Mouse (Mus musculus): Measurements from ENCODE around the gene Stard8. TPM values are rescaled to one million over a fixed set of nuclear protein-coding genes. Genes with fewer than 3 reads are reported as not detected.

Gene Stard8
- total RNA-seq, 1 experiment from 2014 or later = 4.0 TPM

- ATAC-seq (replicated peaks; ENCODE audit: low read depth, poor library complexity, severe bottlenecking) = no peak
These were observed 40.7 kb downstream of the Stard8 start for GRCm38 (mm10) chrX:99043739-99044138.

- no peak for ATAC-seq (replicated peaks; ENCODE audit: low read depth, poor library complexity, severe bottlenecking)
These were observed 42.3 kb downstream of the Stard8 start for GRCm38 (mm10) chrX:99045315-99045714.

GRCm38 (mm10) chrX:99046360-99047055 lies 43.5 kb downstream of the Stard8 start:
- peak; percentile 33 for ATAC-seq (replicated peaks; ENCODE audit: low read depth, poor library complexity, severe bottlenecking)

- no peak for ATAC-seq (replicated peaks; ENCODE audit: low read depth, poor library complexity, severe bottlenecking)
These were observed 45.1 kb downstream of the Stard8 start for GRCm38 (mm10) chrX:99048111-99048510.

GRCm38 (mm10) chrX:99049247-99049646 lies 46.2 kb downstream of the Stard8 start:
- ATAC-seq (replicated peaks; ENCODE audit: low read depth, poor library complexity, severe bottlenecking) = peak; percentile 90

- no peak for ATAC-seq (replicated peaks; ENCODE audit: low read depth, poor library complexity, severe bottlenecking)
These were observed 47.9 kb downstream of the Stard8 start for GRCm38 (mm10) chrX:99050736-99051481.

- ATAC-seq (replicated peaks; ENCODE audit: low read depth, poor library complexity, severe bottlenecking) = 0 out of 2 replicates have a peak, but pooled peaks have one; percentile 12
These were observed 49.2 kb downstream of the Stard8 start for GRCm38 (mm10) chrX:99052255-99052654.

GRCm38 (mm10) chrX:99054512-99054911 lies 51.5 kb downstream of the Stard8 start:
- no peak for ATAC-seq (replicated peaks; ENCODE audit: low read depth, poor library complexity, severe bottlenecking)

- ATAC-seq (replicated peaks; ENCODE audit: low read depth, poor library complexity, severe bottlenecking) = no peak
These were observed 54.9 kb downstream of the Stard8 start for GRCm38 (mm10) chrX:99057772-99058440.

GRCm38 (mm10) chrX:99059119-99059518 lies 56.1 kb downstream of the Stard8 start:
- 0 out of 2 replicates have a peak, but pooled peaks have one; percentile 47 for ATAC-seq (replicated peaks; ENCODE audit: low read depth, poor library complexity, severe bottlenecking)

GRCm38 (mm10) chrX:99065582-99065981 lies 62.5 kb downstream of the Stard8 start:
- ATAC-seq (replicated peaks; ENCODE audit: low read depth, poor library complexity, severe bottlenecking) = no peak

GRCm38 (mm10) chrX:99066550-99066949 lies 63.5 kb downstream of the Stard8 start:
- ATAC-seq (replicated peaks; ENCODE audit: low read depth, poor library complexity, severe bottlenecking) = no peak

- 0 out of 2 replicates have a peak, but pooled peaks have one; percentile 45 for ATAC-seq (replicated peaks; ENCODE audit: low read depth, poor library complexity, severe bottlenecking)
These were observed 64.2 kb downstream of the Stard8 start for GRCm38 (mm10) chrX:99067232-99067631.

- no peak for ATAC-seq (replicated peaks; ENCODE audit: low read depth, poor library complexity, severe bottlenecking)
These were observed 64.7 kb downstream of the Stard8 start for GRCm38 (mm10) chrX:99067671-99068151.

GRCm38 (mm10) chrX:99071188-99071587 lies 68.1 kb downstream of the Stard8 start:
- no peak for ATAC-seq (replicated peaks; ENCODE audit: low read depth, poor library complexity, severe bottlenecking)

GRCm38 (mm10) chrX:99072596-99072995 lies 69.5 kb downstream of the Stard8 start:
- no peak for ATAC-seq (replicated peaks; ENCODE audit: low read depth, poor library complexity, severe bottlenecking)

GRCm38 (mm10) chrX:99075111-99075510 lies 72.1 kb downstream of the Stard8 start:
- ATAC-seq (replicated peaks; ENCODE audit: low read depth, poor library complexity, severe bottlenecking) = no peak

- no peak for ATAC-seq (replicated peaks; ENCODE audit: low read depth, poor library complexity, severe bottlenecking)
These were observed 73.4 kb downstream of the Stard8 start for GRCm38 (mm10) chrX:99076460-99076859.

GRCm38 (mm10) chrX:99078374-99078892 lies 75.4 kb downstream of the Stard8 start:
- ATAC-seq (replicated peaks; ENCODE audit: low read depth, poor library complexity, severe bottlenecking) = peak; percentile 99

- 0 out of 2 replicates have a peak, but pooled peaks have one; percentile 39 for ATAC-seq (replicated peaks; ENCODE audit: low read depth, poor library complexity, severe bottlenecking)
These were observed 89.7 kb downstream of the Stard8 start for GRCm38 (mm10) chrX:99092704-99093103.

All from common myeloid progenitor, adult 5-6 weeks (primary cell).